Mouse (Mus musculus): Measurements from ENCODE around the gene Ncor2. TPM values are rescaled to one million over a fixed set of nuclear protein-coding genes. Genes with fewer than 3 reads are reported as not detected.

The Ncor2 gene
- polyA plus RNA-seq, 1 experiment from 2014 or later: 36.5 TPM

DNA sequence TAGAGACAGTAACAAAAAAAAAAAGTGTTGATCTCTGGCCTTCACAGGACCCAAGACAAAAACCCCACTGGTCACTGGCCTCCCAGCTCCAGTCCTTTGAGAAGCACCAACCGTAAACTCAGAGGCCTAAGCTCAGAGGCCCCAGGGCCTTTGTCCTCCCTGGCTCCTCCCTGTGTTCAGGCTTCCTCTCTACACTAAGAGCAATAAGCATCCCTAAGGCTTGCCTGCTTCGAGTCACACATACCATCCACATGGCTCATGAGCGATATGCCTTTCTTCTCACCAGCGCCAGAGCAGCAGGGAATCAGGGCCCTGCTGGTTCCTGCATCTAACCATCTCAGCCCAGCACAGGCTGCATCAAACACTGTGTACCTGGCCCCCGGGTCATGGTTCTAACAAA is 133.8 kb downstream of the Ncor2 start:
- Histone ChIP-seq H3K4me2 (no peak overlapping the region), H3K27me3 (ENCODE audit: insufficient read depth, low read length) (no peaks in the 10 kb centered on the region), H3K4me3 (ENCODE audit: low read depth, low read length) (no peak overlapping the region), H3K27ac (ENCODE audit: low read depth) (no peak overlapping the region), H3K9ac (no peak overlapping the region), H3K4me1 (ENCODE audit: insufficient read depth) (no peaks in the 10 kb centered on the region), H3K9me3 (ENCODE audit: low read depth, low read length) (no peaks in the 10 kb centered on the region), H3K36me3 (ENCODE audit: insufficient read depth) (peaks cover 96% of the 10 kb centered on the region)
- 77% methylated on average over 5 of the region's 5 CpGs for WGBS
- ATAC-seq (ENCODE audit: insufficient read depth) (no peak), DNase-seq (no peak)
- no peak for TF ChIP-seq CTCF (IDR thresholded peaks at IDR 0.05; ENCODE audit: low read depth)

DNA sequence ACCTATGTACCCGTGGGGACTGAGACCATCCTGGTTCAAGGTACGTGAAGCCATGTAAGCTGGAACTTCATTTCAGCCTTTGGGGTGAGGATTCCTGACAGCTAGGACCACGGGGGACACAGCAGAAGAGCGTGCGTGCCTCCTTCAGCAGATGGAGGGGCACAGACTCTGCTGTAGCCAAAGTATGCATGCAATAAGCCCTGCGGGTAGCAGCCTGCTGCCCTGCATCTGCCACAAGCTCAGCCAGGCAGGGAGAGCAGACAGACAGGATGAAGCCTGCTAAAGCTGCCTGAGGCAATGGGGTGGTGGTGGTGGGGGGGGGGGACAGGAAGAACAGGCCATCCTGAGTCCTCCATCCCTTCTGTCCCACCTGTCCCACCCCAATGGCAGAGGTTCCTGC is 135.6 kb downstream of the Ncor2 start:
- no peaks in the 10 kb centered on the region for H3K9me3 ChIP-seq (ENCODE audit: low read depth, low read length)
- no peaks in the 10 kb centered on the region for H3K4me1 ChIP-seq (ENCODE audit: insufficient read depth)
- no peak overlapping the region for H3K9ac ChIP-seq
- no peaks in the 10 kb centered on the region for H3K27me3 ChIP-seq (ENCODE audit: insufficient read depth, low read length)
- DNase-seq (no peak), ATAC-seq (ENCODE audit: insufficient read depth) (no peak)
- H3K4me2 ChIP-seq: no peak overlapping the region
- WGBS: 88% methylated on average over 6 of the region's 6 CpGs
- H3K36me3 ChIP-seq (ENCODE audit: insufficient read depth): peaks cover 96% of the 10 kb centered on the region
- TF ChIP-seq CTCF (IDR thresholded peaks at IDR 0.05; ENCODE audit: low read depth): no peak
- H3K4me3 ChIP-seq (ENCODE audit: low read depth, low read length): no peak overlapping the region
- no peak overlapping the region for H3K27ac ChIP-seq (ENCODE audit: low read depth)

DNA sequence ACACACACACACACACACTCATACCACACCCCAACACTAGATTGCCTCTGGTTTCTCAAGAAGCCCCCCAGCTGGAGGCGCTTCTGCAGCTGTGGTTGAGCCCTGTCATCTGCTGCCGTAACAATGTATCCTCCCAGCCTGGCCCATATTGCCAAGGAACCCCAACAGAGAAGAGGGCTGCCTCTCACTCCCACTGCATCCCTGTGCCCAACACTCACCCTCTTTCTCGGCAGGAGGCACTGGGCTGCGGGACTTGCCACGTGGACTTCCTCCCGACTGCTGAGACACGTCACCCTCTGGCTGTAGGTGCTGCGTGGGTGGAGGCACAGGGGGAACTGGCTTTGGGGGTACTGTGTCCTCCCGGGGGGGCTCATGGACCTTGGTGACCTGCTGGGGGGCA is 137.4 kb downstream of the Ncor2 start:
- WGBS: 80% methylated on average over 9 of the region's 9 CpGs
- Histone ChIP-seq H3K36me3 (ENCODE audit: insufficient read depth) (peaks cover 96% of the 10 kb centered on the region), H3K9ac (peak overlapping the region; percentile 26; the same call in 1 of the 2 replicates), H3K27me3 (ENCODE audit: insufficient read depth, low read length) (no peaks in the 10 kb centered on the region), H3K4me3 (ENCODE audit: low read depth, low read length) (no peak overlapping the region), H3K4me1 (ENCODE audit: insufficient read depth) (no peaks in the 10 kb centered on the region), H3K4me2 (no peak overlapping the region), H3K27ac (ENCODE audit: low read depth) (no peak overlapping the region), H3K9me3 (ENCODE audit: low read depth, low read length) (no peaks in the 10 kb centered on the region)
- ATAC-seq (ENCODE audit: insufficient read depth) (no peak), DNase-seq (no peak)
- no peak for TF ChIP-seq CTCF (IDR thresholded peaks at IDR 0.05; ENCODE audit: low read depth)

DNA sequence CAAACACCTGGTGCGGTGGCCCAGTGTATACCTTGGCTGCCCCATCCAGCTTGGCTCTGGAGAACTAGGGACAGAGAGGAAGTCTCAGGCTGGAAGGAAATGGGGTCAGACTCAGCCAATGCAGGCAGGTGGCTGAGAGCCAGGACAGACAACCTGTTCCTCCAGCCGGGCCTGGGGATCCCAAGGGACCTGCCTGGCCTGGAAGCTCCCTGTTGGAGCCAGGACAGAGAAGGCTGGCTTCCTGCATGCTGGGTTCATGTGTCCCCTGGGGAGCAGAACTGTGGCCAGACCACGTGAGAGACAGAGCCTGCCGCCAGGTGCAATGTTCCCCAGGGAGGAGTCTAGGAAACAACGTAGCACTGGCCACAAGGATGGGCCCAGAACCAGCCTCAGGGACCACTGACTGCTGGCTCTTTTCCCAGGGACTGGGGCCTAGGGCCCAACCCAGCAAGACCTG is 138.9 kb downstream of the Ncor2 start:
- Histone ChIP-seq H3K4me3 (ENCODE audit: low read depth, low read length) (no peak overlapping the region), H3K9me3 (ENCODE audit: low read depth, low read length) (no peaks in the 10 kb centered on the region), H3K9ac (no peak overlapping the region), H3K36me3 (ENCODE audit: insufficient read depth) (peaks cover 96% of the 10 kb centered on the region), H3K27me3 (ENCODE audit: insufficient read depth, low read length) (no peaks in the 10 kb centered on the region), H3K27ac (ENCODE audit: low read depth) (no peak overlapping the region), H3K4me2 (no peak overlapping the region), H3K4me1 (ENCODE audit: insufficient read depth) (no peaks in the 10 kb centered on the region)
- ATAC-seq (ENCODE audit: insufficient read depth) (no peak), DNase-seq (peak; percentile 32)
- no peak for TF ChIP-seq CTCF (IDR thresholded peaks at IDR 0.05; ENCODE audit: low read depth)
- WGBS: 75% methylated on average over 5 of the region's 5 CpGs

DNA sequence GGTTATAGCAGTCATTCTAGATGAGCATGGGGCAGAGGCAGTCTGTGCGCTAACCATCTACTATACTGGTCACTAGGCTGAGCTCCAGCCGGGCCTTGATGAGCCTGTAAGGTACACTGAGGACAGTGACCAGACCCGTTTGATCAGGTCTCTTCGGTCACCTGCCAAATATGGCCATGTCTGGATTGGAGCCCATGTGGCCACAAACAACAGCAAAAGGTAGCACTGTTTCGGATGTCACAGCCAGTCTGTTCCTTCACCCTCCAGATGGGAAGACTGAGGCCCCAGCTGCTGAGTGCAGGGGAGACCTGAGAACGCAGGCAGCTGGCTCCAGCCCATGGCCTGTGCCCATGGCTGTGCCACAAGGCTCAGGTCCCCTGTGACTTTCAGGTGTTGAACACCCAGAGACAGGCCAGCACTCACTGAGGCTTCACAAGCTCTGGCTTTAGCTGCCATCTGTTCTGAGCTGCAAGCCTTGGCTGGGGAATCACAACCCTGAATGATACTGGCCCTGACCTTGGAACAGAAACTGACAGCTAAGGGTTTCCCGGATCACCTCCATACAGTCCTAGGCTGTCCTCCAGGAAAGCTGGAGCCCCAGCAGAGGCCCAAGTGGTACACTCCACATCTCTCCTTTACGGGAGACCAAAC is 139.5 kb downstream of the Ncor2 start:
- DNase-seq (no peak), ATAC-seq (ENCODE audit: insufficient read depth) (no peak)
- H3K4me3 ChIP-seq (ENCODE audit: low read depth, low read length): no peak overlapping the region
- no peak overlapping the region for H3K27ac ChIP-seq (ENCODE audit: low read depth)
- H3K27me3 ChIP-seq (ENCODE audit: insufficient read depth, low read length): no peaks in the 10 kb centered on the region
- H3K36me3 ChIP-seq (ENCODE audit: insufficient read depth): peaks cover 96% of the 10 kb centered on the region
- WGBS: 91% methylated on average over 8 of the region's 8 CpGs
- no peak for TF ChIP-seq CTCF (IDR thresholded peaks at IDR 0.05; ENCODE audit: low read depth)
- no peak overlapping the region for H3K9ac ChIP-seq
- H3K9me3 ChIP-seq (ENCODE audit: low read depth, low read length): no peaks in the 10 kb centered on the region
- no peak overlapping the region for H3K4me2 ChIP-seq
- no peaks in the 10 kb centered on the region for H3K4me1 ChIP-seq (ENCODE audit: insufficient read depth)

DNA sequence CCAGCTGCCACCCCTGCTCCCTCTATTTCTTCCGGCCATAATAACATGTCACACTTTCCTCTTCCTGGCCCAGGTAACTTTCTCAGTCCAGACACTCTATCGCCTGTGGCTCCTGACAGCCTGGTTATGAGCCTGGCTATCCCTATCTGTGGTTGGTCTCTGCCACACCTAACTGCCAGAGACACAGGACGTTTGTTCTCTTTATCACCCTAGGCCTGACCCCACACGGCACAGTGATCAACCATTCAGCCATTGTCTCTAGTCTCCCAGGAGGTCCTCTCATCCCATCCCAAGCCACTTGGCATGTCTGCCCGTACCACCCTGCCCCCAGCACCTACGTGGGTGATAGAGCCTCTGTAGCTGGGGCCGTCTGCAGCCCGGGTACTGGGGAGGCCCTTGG is 142.5 kb downstream of the Ncor2 start:
- 89% methylated on average over 8 of the region's 8 CpGs for WGBS
- Histone ChIP-seq H3K36me3 (ENCODE audit: insufficient read depth) (peaks cover 98% of the 10 kb centered on the region), H3K27ac (ENCODE audit: low read depth) (no peak overlapping the region), H3K4me3 (ENCODE audit: low read depth, low read length) (no peak overlapping the region), H3K27me3 (ENCODE audit: insufficient read depth, low read length) (no peaks in the 10 kb centered on the region), H3K4me1 (ENCODE audit: insufficient read depth) (no peaks in the 10 kb centered on the region), H3K9me3 (ENCODE audit: low read depth, low read length) (no peaks in the 10 kb centered on the region), H3K4me2 (no peak overlapping the region), H3K9ac (no peak overlapping the region)
- TF ChIP-seq CTCF (IDR thresholded peaks at IDR 0.05; ENCODE audit: low read depth): no peak
- no peak for DNase-seq
- no peak for ATAC-seq (ENCODE audit: insufficient read depth)

DNA sequence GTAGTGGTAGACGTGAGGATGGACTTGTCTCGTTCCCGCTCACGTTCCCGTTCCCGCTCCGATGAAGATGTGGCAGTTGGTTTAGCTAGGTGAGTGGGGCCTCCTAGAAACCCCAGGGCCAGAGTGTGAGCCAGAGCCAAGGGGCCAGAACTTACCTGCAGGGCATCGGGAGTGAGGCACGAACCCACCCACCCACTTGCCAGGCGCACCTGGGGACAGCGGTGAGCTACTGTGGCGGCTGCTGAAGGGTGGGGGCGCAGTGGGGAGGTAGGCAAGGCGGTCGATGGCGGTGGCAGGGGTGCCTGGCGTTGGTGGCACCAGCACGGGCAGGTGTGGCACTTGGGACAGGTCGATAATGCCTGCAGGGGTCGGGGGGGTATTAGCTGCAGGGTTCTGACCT is 150.1 kb downstream of the Ncor2 start:
- peaks cover 99% of the 10 kb centered on the region for H3K36me3 ChIP-seq (ENCODE audit: insufficient read depth)
- ATAC-seq (ENCODE audit: insufficient read depth) (no peak), DNase-seq (no peak)
- no peak overlapping the region for H3K27ac ChIP-seq (ENCODE audit: low read depth)
- H3K9ac ChIP-seq: no peak overlapping the region
- no peak overlapping the region for H3K4me2 ChIP-seq
- no peak for TF ChIP-seq CTCF (IDR thresholded peaks at IDR 0.05; ENCODE audit: low read depth)
- H3K9me3 ChIP-seq (ENCODE audit: low read depth, low read length): no peaks in the 10 kb centered on the region
- no peaks in the 10 kb centered on the region for H3K4me1 ChIP-seq (ENCODE audit: insufficient read depth)
- no peak overlapping the region for H3K4me3 ChIP-seq (ENCODE audit: low read depth, low read length)
- 97% methylated on average over 20 of the region's 20 CpGs for WGBS
- no peaks in the 10 kb centered on the region for H3K27me3 ChIP-seq (ENCODE audit: insufficient read depth, low read length)

Data from lung, embryonic 14.5 days (tissue).